Mouse (Mus musculus) midbrain, embryonic 14.5 days (tissue): Measurements from ENCODE around the gene Slc46a1. TPM values are rescaled to one million over a fixed set of nuclear protein-coding genes. Genes with fewer than 3 reads are reported as not detected.

Source experiments
- ATAC-seq: fragments of 200-750 bp; cut with Nextera tagmentation; 2 replicates; pipeline ENCODE4 v1.8.0; 2017; ENCODE audit warnings: moderate number of reproducible peaks, moderate library complexity; ENCODE audit not compliant: low FRiP score, low TSS enrichment
- DNase-seq: peaks from one replicate; pipeline ENCODE4 v3.0.0-alpha.2; 2015
- H3K27ac ChIP-seq: fragments of 300-500 bp; sonication (generic); replicated peaks from 2 replicates; pipeline ENCODE4 v1.5.1; 2014; ENCODE audit warnings: mild to moderate bottlenecking, low read depth, low read length, moderate library complexity
- H3K27me3 ChIP-seq: fragments of 300-500 bp; sonication (generic); 2 replicates; pipeline ENCODE4 v1.6.1; 2014; ENCODE audit warnings: low read length, control low read depth, mixed read lengths; ENCODE audit not compliant: control insufficient read depth, insufficient read depth
- H3K36me3 ChIP-seq: fragments of 300-500 bp; sonication (generic); 2 replicates; pipeline ENCODE4 v1.6.1; 2014; ENCODE audit warnings: low read length, control low read depth; ENCODE audit not compliant: control insufficient read depth, insufficient read depth
- H3K4me1 ChIP-seq: fragments of 300-500 bp; sonication (generic); 2 replicates; pipeline ENCODE4 v1.6.1; 2014; ENCODE audit warnings: mild to moderate bottlenecking, antibody characterized with exemption, low read length, control low read depth; ENCODE audit not compliant: control insufficient read depth, insufficient read depth
- H3K4me2 ChIP-seq: fragments of 300-500 bp; sonication (generic); 2 replicates; pipeline ENCODE4 v1.6.1; 2014; ENCODE audit warnings: mild to moderate bottlenecking, low read length, moderate library complexity
- H3K4me3 ChIP-seq: fragments of 300-500 bp; sonication (generic); replicated peaks from 2 replicates; pipeline ENCODE4 v1.5.1; 2014; ENCODE audit warnings: low read depth, low read length
- H3K9ac ChIP-seq: fragments of 300-500 bp; sonication (generic); replicated peaks from 2 replicates; pipeline ENCODE4 v1.6.1; 2014; ENCODE audit warnings: mild to moderate bottlenecking, low read length, moderate library complexity
- H3K9me3 ChIP-seq: fragments of 300-500 bp; sonication (generic); 2 replicates; pipeline ENCODE4 v1.6.1; 2016; ENCODE audit warnings: low read length, control low read depth, mixed read lengths; ENCODE audit not compliant: control insufficient read depth
- WGBS: fragments of 180-500 bp; shearing (Covaris S2); extraction: QIAGEN DNeasy Blood & Tissue Kit; methylation state at CpG from one replicate; pipeline ENCODE4 v1.1.7; 2014; 5-methylcytosine and 5-hydroxymethylcytosine counted together
- polyA plus RNA-seq: library from polyadenylated mRNA; unstranded; fragments of >200 nt; fragmentation: Nextera tagmentation; extraction: Ambion mirVana; gene quantifications from 2 replicates; pipeline ENCODE4 v1.2.1, GENCODE M21; 2014

The Slc46a1 gene
- polyA plus RNA-seq, 1 experiment from 2014 or later = 21.4 TPM

GRCm38 (mm10) chr11:78448242-78448641, 17.3 kb upstream of the Slc46a1 start:
- DNase-seq = no peak
- WGBS = 88% methylated on average over 1 of the region's 1 CpGs
- no peaks in the 10 kb centered on the region for H3K27me3 ChIP-seq
- no peak overlapping the region for H3K4me3 ChIP-seq
- H3K9me3 ChIP-seq = no peaks in the 10 kb centered on the region
- no peak for ATAC-seq
- H3K4me1 ChIP-seq = no peaks in the 10 kb centered on the region
- H3K4me2 ChIP-seq = no peak overlapping the region
- H3K9ac ChIP-seq = no peak overlapping the region
- no peak overlapping the region for H3K27ac ChIP-seq
- no peaks in the 10 kb centered on the region for H3K36me3 ChIP-seq

- H3K4me2 ChIP-seq = no peak overlapping the region
- no peaks in the 10 kb centered on the region for H3K27me3 ChIP-seq
- H3K36me3 ChIP-seq = no peaks in the 10 kb centered on the region
- no peak overlapping the region for H3K9ac ChIP-seq
- no peak overlapping the region for H3K4me3 ChIP-seq
- H3K27ac ChIP-seq = no peak overlapping the region
- ATAC-seq (no peak), DNase-seq (no peak)
- H3K9me3 ChIP-seq = no peaks in the 10 kb centered on the region; the same call in 1 of the 2 replicates
- no peaks in the 10 kb centered on the region for H3K4me1 ChIP-seq
- WGBS = 71% methylated on average over 2 of the region's 2 CpGs
These were observed 15.2 kb upstream of the Slc46a1 start for GRCm38 (mm10) chr11:78450337-78450736.

- no peak overlapping the region for H3K4me2 ChIP-seq
- H3K4me3 ChIP-seq = no peak overlapping the region
- ATAC-seq (no peak), DNase-seq (peak; percentile 85)
- no peaks in the 10 kb centered on the region for H3K4me1 ChIP-seq
- no peaks in the 10 kb centered on the region for H3K27me3 ChIP-seq
- H3K36me3 ChIP-seq = no peaks in the 10 kb centered on the region
- H3K9me3 ChIP-seq = no peaks in the 10 kb centered on the region; the same call in 1 of the 2 replicates
- 13% methylated on average over 4 of the region's 4 CpGs for WGBS
- H3K27ac ChIP-seq = no peak overlapping the region
- no peak overlapping the region for H3K9ac ChIP-seq
These were observed 11.8 kb upstream of the Slc46a1 start for GRCm38 (mm10) chr11:78453675-78454074.

- no peaks in the 10 kb centered on the region for H3K36me3 ChIP-seq
- DNase-seq (peak; percentile 13), ATAC-seq (no peak)
- H3K9ac ChIP-seq = no peak overlapping the region
- H3K4me1 ChIP-seq = no peaks in the 10 kb centered on the region
- no peak overlapping the region for H3K27ac ChIP-seq
- H3K4me3 ChIP-seq = no peak overlapping the region
- H3K27me3 ChIP-seq = no peaks in the 10 kb centered on the region
- WGBS = 79% methylated on average over 7 of the region's 7 CpGs
- no peaks in the 10 kb centered on the region; the same call in 1 of the 2 replicates for H3K9me3 ChIP-seq
- H3K4me2 ChIP-seq = no peak overlapping the region
These were observed 11.2 kb upstream of the Slc46a1 start for GRCm38 (mm10) chr11:78454276-78454675.

GRCm38 (mm10) chr11:78455308-78455707, 10.2 kb upstream of the Slc46a1 start:
- no peak overlapping the region for H3K27ac ChIP-seq
- WGBS = 50% methylated on average over 5 of the region's 5 CpGs

GRCm38 (mm10) chr11:78458740-78459139, 6.8 kb upstream of the Slc46a1 start:
- H3K27me3 ChIP-seq = no peaks in the 10 kb centered on the region
- H3K4me1 ChIP-seq = no peaks in the 10 kb centered on the region
- no peak overlapping the region for H3K27ac ChIP-seq
- H3K36me3 ChIP-seq = no peaks in the 10 kb centered on the region
- no peaks in the 10 kb centered on the region; the same call in 1 of the 2 replicates for H3K9me3 ChIP-seq
- DNase-seq (no peak), ATAC-seq (no peak)
- H3K4me2 ChIP-seq = no peak overlapping the region
- no peak overlapping the region for H3K9ac ChIP-seq
- WGBS = 85% methylated on average over 17 of the region's 17 CpGs
- H3K4me3 ChIP-seq = no peak overlapping the region

More at GRCm38 (mm10) chr11:78455308-78455707, 10.2 kb upstream of the Slc46a1 start:
- peak; percentile 59 for DNase-seq
- H3K27me3 ChIP-seq = no peaks in the 10 kb centered on the region
- H3K4me3 ChIP-seq = no peak overlapping the region
- no peak overlapping the region for H3K4me2 ChIP-seq
- ATAC-seq = no peak
- H3K9ac ChIP-seq = no peak overlapping the region
- H3K36me3 ChIP-seq = no peaks in the 10 kb centered on the region
- no peaks in the 10 kb centered on the region for H3K4me1 ChIP-seq
- H3K9me3 ChIP-seq = no peaks in the 10 kb centered on the region; the same call in 1 of the 2 replicates

- WGBS = 78% methylated on average over 1 of the region's 1 CpGs
- H3K4me3 ChIP-seq = no peak overlapping the region
- ATAC-seq (no peak), DNase-seq (no peak)
- H3K4me2 ChIP-seq = no peak overlapping the region
- H3K4me1 ChIP-seq = peaks cover 12% of the 10 kb centered on the region
- H3K36me3 ChIP-seq = no peaks in the 10 kb centered on the region
- H3K9me3 ChIP-seq = no peaks in the 10 kb centered on the region; the same call in 1 of the 2 replicates
- no peaks in the 10 kb centered on the region for H3K27me3 ChIP-seq
- no peak overlapping the region for H3K9ac ChIP-seq
- no peak overlapping the region for H3K27ac ChIP-seq
These were observed 3.6 kb upstream of the Slc46a1 start for GRCm38 (mm10) chr11:78461894-78462293.

- H3K36me3 ChIP-seq = no peaks in the 10 kb centered on the region
- H3K4me1 ChIP-seq = peaks cover 12% of the 10 kb centered on the region
- no peaks in the 10 kb centered on the region for H3K27me3 ChIP-seq
- no peak overlapping the region for H3K9ac ChIP-seq
- no peak for ATAC-seq
- H3K4me2 ChIP-seq = no peak overlapping the region
- no peak for DNase-seq
- 77% methylated on average over 5 of the region's 5 CpGs for WGBS
- H3K27ac ChIP-seq = no peak overlapping the region
- no peaks in the 10 kb centered on the region; the same call in 1 of the 2 replicates for H3K9me3 ChIP-seq
- no peak overlapping the region for H3K4me3 ChIP-seq
These were observed 2.8 kb upstream of the Slc46a1 start for GRCm38 (mm10) chr11:78462669-78463068.

GRCm38 (mm10) chr11:78463286-78464036, 2.0 kb upstream of the Slc46a1 start:
- 73% methylated on average over 13 of the region's 13 CpGs for WGBS
- Histone ChIP-seq H3K27ac (no peak overlapping the region), H3K36me3 (no peaks in the 10 kb centered on the region), H3K9me3 (no peaks in the 10 kb centered on the region; the same call in 1 of the 2 replicates), H3K4me3 (no peak overlapping the region), H3K27me3 (no peaks in the 10 kb centered on the region), H3K4me1 (peaks cover 12% of the 10 kb centered on the region), H3K9ac (no peak overlapping the region), H3K4me2 (no peak overlapping the region)
- ATAC-seq = no peak
- no peak for DNase-seq
